Mouse (Mus musculus) kidney, adult 18-20 months (tissue): ENCODE results near the gene Ly6g5c.
"Not testable (repeated sequence)": the region's sequence is repeated elsewhere in the genome, so short reads cannot be mapped to it uniquely, and the experiment has no call there.

Experiments used
- DNase-seq: peaks from one replicate; pipeline ENCODE4 v3.0.0; 2021

The Ly6g5c gene

DNA sequence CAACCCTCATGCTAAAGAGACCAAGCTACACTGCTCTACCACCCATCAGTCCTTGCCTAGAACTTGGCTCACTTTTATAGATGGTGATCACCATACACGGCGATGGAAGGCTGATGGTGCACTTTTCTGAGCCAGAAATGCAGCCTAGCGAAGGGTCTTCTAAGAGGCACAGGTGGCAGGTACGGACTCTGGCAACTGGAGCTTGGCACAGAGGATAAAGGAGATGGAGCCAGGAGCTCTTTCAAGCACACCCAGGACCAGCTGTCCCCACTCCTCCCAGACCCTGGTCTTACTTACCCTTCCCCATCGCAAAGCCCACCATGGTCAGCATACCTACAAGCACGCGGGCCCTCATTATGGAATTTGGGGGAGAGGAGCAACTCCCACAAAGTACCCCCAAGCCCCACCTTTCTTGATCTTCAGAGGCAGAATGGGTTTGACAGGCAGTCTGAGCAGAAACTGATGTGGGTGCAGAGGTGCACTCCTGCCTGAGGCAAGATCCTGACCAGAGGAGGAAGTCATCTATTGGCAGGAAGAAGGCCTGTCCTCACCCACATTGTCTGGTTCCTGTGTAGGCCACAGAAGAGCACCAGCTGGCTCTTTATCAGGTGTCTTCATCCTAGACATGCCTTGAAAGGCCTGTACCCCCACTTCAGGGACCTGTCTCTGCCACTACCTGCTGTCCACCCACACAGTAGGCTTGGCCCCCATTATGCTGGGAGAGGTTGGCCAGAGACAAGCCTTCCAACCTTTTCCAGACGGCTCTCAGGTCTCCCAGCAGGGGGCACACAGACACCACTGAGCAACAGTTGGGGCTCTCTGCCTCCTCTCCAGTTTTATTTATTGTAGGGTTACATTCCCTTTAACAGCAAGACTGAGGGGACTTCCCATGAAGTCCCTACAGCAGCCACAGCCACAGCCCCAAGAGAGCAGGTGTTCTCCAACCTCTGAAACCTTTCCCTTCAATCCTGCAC is 7.3 kb downstream of the Ly6g5c start, which contains the start of gene Ly6g5b:
Gene Ly6g5b, minus strand, starts transcription at position 383 of the 974 bp plus-strand sequence.
- DNase-seq, result no peak

DNA sequence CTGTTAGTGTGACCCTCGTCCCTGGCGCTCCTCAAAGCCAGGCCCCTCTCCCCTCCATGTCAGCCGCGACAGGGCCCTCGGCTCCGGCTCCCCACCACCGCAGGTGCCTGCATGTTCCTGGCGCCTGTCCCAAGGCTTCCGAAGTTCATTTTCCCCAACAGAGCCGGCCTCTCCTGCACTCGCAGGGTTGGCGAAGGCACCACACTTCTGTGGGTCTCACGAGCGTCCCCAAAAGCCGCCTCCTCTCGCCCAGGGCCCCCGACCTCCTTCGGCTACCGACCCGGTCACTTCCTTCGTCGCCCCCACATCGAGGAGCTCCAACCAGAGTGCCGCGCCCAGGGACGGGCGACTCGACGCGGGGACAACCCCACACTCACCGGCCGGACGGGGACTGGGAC is 12.7 kb downstream of the Ly6g5c start:
- DNase-seq, result no peak

- DNase-seq, result peak; percentile 96
These were observed 13.2 kb downstream of the Ly6g5c start, which contains the start of gene Gpank1 for GRCm38 (mm10) chr17:35121143-35121799. TSS of gene Gpank1 (plus strand) at chr17:35121455.

GRCm38 (mm10) chr17:35121871-35122303 is 13.8 kb downstream of the Ly6g5c start, which contains the start of gene Csnk2b:
TSS of gene Csnk2b (minus strand) at chr17:35122053.
- DNase-seq, result peak; percentile 61

- not testable (repeated sequence) for DNase-seq
These were observed 15.2 kb downstream of the Ly6g5c start for GRCm38 (mm10) chr17:35123287-35123686.

DNA sequence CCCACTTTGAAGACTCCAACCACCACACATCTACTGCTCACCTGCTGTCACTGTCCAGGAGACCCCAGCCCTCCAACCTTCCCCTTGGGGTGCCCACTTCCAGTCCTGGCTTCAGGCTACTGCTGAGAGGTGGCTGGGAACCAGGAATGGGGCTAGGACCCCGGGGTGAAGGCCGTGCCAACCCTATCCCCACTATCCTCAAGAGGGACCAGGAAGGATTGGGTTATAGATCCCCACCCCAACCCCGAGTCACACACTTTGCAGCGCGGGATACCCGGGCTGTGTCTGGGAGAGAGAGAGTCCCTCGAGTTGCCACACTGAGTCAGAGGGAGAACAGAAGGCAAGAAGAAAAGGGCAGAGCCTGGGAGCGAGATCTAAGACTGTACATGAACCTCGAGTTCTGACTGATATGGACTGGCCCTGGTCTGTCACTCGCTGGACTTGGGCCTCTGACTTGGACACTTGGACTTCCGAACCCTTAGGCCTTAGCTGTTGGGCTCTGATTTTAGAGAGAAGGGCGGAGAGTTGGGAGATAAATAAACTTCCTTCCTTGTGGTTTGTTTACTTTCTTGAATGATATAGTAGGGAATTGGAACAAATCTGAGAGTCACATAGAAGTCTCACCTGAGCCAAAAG is 16.3 kb downstream of the Ly6g5c start:
- DNase-seq, result not testable (repeated sequence)

- no peak for DNase-seq
These were observed 17.0 kb downstream of the Ly6g5c start for GRCm38 (mm10) chr17:35125081-35125480.

DNA sequence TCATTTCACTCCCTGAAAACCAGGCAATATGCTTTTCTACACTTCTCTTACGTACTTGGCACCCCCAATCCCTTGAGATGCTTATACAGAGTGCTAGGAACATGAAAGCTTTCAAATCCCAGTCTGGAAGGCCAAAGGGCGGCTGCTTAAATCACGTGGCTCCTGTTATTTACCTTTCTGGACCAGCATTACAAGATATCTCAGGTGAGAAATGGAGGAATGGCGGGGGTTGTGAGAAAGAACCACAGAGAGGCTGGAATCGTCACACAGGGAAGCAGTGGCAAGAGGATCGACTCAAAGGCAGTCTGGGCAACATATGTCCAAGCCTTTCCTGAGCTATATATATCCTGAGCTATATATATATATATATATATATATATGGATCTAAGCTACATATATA is 17.5 kb downstream of the Ly6g5c start:
- DNase-seq, result no peak

GRCm38 (mm10) chr17:35126206-35126611 is 18.1 kb downstream of the Ly6g5c start, which contains the start of gene D17H6S53E:
TSS of gene D17H6S53E (plus strand) at chr17:35126373.
- peak; percentile 82 for DNase-seq

DNA sequence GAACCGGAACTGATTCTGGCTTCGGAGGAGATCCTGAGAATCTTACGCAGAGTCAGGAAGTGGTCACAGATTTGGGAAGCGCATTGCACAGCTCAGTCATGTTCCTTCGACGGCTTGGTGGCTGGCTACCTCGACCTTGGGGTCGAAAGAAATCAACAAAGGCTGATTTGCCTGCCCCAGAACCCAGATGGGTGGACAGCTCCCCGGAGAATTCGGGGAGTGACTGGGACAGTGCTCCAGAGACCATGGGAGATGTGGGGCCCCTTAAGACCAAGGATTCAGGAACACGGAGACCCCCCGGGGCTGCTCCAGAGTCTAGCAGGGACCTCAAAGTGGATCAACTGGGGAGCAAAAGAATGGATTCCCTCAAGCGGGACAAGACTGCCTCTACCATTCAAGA is 18.9 kb downstream of the Ly6g5c start:
- no peak for DNase-seq

DNA sequence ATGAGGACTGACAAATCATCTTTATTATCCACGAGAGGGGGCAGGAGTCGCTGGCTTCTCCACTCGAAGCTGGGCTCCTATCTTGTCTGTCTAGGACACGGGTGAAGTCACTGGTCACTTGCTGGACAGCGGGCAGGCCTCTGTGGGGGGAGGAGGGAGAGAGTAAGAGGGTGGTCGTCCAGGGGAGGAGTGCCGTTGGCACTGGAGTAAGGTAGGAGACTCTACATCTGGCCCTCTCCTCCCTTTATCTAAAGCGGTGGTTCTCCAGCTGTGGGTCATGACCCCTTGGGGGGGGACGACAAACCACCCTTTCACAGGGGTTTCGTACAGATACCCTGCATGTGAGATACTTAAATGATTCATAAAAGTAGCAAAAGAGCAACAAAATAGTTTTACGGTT is 20.9 kb downstream of the Ly6g5c start:
- no peak for DNase-seq

DNA sequence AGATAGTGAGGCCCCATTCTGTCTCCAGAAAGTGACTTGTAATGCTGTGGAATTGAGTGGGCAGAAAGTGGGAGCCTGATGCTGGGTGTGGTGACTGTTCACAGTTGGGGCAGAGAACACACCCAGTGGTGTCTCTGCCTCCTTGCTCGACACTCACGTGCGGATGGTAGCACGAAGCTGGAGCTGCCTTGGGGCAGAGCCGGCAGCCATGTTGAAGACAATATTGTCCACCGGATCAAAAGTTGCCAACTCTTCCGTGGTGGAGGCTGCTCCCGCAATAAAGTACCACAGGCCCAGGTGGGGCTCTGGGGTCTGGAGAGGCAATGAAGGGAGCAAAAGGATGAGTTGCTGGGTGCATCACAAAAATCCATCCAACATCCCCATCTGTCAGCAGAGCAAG is 23.0 kb downstream of the Ly6g5c start:
- no peak for DNase-seq

GRCm38 (mm10) chr17:35131500-35132173 is 23.6 kb downstream of the Ly6g5c start, which contains the start of gene Apom:
TSS of gene Apom (minus strand) at chr17:35132050.
- DNase-seq, result no peak

DNA sequence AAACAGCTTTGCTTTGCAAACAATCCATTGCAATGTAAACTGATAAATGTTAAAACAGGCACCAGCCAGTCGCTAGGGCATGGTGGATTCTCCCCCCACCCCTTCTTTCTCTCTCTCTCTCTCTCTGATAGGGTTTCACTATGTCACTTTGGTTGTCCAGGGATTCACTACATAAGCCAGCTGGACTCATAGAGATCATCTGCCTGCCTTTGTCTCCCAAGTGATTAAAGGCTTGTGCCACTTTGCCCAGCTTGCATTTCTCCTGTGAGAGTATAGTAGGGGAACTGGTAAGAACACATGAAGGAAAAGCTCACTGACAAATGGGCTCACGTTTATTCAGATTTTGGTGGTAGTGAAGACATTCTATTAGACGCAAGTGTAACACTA is 24.1 kb downstream of the Ly6g5c start:
- no peak for DNase-seq

- no peak for DNase-seq
These were observed 25.4 kb downstream of the Ly6g5c start for GRCm38 (mm10) chr17:35133517-35133916.

GRCm38 (mm10) chr17:35134801-35135590 is 26.9 kb downstream of the Ly6g5c start, which contains the start of gene Bag6:
TSS of gene Bag6 (plus strand) at chr17:35135178.
- DNase-seq, result peak; percentile 97

DNA sequence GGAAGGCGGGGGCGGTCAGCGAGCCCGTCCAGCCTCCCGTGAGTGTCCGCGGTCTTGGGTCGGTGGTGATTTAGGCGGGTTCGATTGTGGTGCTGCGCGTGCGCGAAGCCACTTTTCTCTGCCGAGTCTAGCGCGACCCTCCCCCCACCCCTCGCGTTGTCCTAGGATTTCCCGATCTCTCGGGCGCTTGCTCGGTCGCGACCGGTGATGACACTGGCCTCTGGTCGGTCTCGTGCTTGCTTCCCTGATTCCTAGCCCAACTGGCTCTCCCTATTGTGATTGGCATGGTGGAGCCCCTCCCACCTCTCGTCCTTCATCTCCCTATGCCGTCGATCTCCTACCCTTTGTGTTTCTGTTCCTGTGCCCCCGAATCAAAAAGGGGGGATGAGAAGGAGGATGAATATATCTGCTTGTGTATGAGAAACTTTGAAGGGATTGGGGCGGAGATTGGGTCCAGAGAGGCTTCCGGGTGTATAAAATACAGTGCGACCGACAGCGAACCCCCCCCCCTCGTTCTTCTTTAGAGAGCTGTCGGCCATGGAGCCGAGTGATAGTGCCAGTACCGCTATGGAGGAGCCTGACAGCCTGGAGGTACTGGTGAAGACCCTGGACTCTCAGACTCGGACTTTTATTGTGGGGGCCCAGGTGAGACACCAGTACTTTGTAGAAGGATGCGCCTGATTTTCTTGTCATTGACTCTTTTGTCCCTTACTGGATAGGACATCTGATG is 27.7 kb downstream of the Ly6g5c start:
- DNase-seq, result no peak

- no peak for DNase-seq
These were observed 31.2 kb downstream of the Ly6g5c start for GRCm38 (mm10) chr17:35139269-35139668.

GRCm38 (mm10) chr17:35140490-35140996 is 32.5 kb downstream of the Ly6g5c start:
- no peak for DNase-seq

DNA sequence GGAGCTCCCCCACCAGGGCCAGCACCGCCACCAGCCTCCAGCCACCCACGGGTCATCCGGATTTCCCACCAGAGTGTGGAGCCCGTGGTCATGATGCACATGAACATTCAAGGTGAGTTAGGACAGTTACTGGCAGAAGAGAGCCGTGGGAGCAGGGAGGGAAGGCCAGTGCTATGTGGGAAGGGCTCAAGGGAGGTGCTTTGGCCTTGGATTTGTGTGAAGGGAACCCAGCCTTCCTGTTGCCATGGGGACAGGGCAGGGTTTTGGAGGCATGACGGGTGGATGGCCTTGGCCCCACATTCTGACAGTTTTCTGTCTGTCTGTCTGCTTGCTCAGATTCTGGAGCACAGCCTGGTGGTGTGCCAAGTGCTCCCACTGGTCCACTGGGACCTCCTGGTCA is 33.9 kb downstream of the Ly6g5c start:
- DNase-seq, result no peak

- DNase-seq, result no peak
These were observed 38.1 kb downstream of the Ly6g5c start for GRCm38 (mm10) chr17:35146139-35146538.
